Mouse (Mus musculus) cerebellum, postnatal 25 days (tissue): ENCODE measurements at regions not wholly inside any gene's neighbourhood (a gene's known extent, or its start where the extent isn't known, plus 50 kb on each side); places are given as distances from the start of the nearest gene placed in this dataset.

Experiments
- DNase-seq, 2 experiments: peaks; one replicate each; pipeline ENCODE4 v3.0.0; 2021; ENCODE audit warnings: mixed read lengths in 2 of 2

GRCm38 (mm10) chr1:73188796-73189195 lies 173.1 kb upstream of the Tnp1 start:
- no peak for DNase-seq

GRCm38 (mm10) chr1:73184477-73184876 lies 168.8 kb upstream of the Tnp1 start:
- DNase-seq = no peak

- DNase-seq = no peak
These were observed 163.1 kb upstream of the Tnp1 start for GRCm38 (mm10) chr1:73178810-73179209.

GRCm38 (mm10) chr1:73177076-73177475 lies 161.4 kb upstream of the Tnp1 start:
- no peak for DNase-seq

GRCm38 (mm10) chr1:73170668-73171008 lies 154.9 kb upstream of the Tnp1 start:
- no peak for DNase-seq

- no peak for DNase-seq
These were observed 154.4 kb upstream of the Tnp1 start for GRCm38 (mm10) chr1:73169929-73170667.

- no peak for DNase-seq
These were observed 153.6 kb upstream of the Tnp1 start for GRCm38 (mm10) chr1:73169077-73169869.

- no peak for DNase-seq
These were observed 144.5 kb upstream of the Tnp1 start for GRCm38 (mm10) chr1:73160199-73160598.

- no peak for DNase-seq
These were observed 143.8 kb upstream of the Tnp1 start for GRCm38 (mm10) chr1:73159405-73159976.

GRCm38 (mm10) chr1:73153438-73154097 lies 137.9 kb upstream of the Tnp1 start:
- no peak for DNase-seq

- DNase-seq = no peak
These were observed 134.2 kb upstream of the Tnp1 start for GRCm38 (mm10) chr1:73149926-73150325.

GRCm38 (mm10) chr1:73142845-73143244 lies 127.1 kb upstream of the Tnp1 start:
- no peak for DNase-seq

GRCm38 (mm10) chr1:73140557-73141345 lies 125.0 kb upstream of the Tnp1 start:
- DNase-seq = no peak

- no peak for DNase-seq
These were observed 114.6 kb upstream of the Tnp1 start for GRCm38 (mm10) chr1:73130215-73130861.

GRCm38 (mm10) chr1:73123012-73123411 lies 107.3 kb upstream of the Tnp1 start:
- no peak for DNase-seq

- no peak for DNase-seq
These were observed 103.0 kb upstream of the Tnp1 start for GRCm38 (mm10) chr1:73118661-73119060.

- no peak for DNase-seq
These were observed 100.8 kb upstream of the Tnp1 start for GRCm38 (mm10) chr1:73116526-73116925.

- DNase-seq = no peak
These were observed 100.1 kb upstream of the Tnp1 start for GRCm38 (mm10) chr1:73115854-73116253.

- DNase-seq = no peak
These were observed 97.4 kb upstream of the Tnp1 start for GRCm38 (mm10) chr1:73113137-73113536.

GRCm38 (mm10) chr1:73112711-73113110 lies 97.0 kb upstream of the Tnp1 start:
- DNase-seq = no peak

- peak in 1 of 2 experiments; percentile 24 for DNase-seq
These were observed 96.2 kb upstream of the Tnp1 start for GRCm38 (mm10) chr1:73111911-73112310.

GRCm38 (mm10) chr1:73105856-73106463 lies 90.3 kb upstream of the Tnp1 start:
- DNase-seq = no peak
